Mouse (Mus musculus) ES-Bruce4 (cell line): ENCODE results near the gene Cpped1. TPM values are rescaled to one million over a fixed set of nuclear protein-coding genes. Genes with fewer than 3 reads are reported as not detected.
A peak's percentile ranks its signal among the peaks of the same experiment; 100 is the strongest.

ENCODE experiments used
- H3K27ac ChIP-seq: 2 replicates; pipeline ENCODE4 v1.5.1; 2012; ENCODE audit warnings: low read length, inconsistent platforms; ENCODE audit not compliant: insufficient read depth
- H3K27me3 ChIP-seq: 2 replicates; pipeline ENCODE4 v1.6.1; 2012; ENCODE audit warnings: mild to moderate bottlenecking, low read length, inconsistent platforms; ENCODE audit not compliant: control insufficient read depth, poor library complexity, insufficient read depth, severe bottlenecking
- H3K36me3 ChIP-seq: 2 replicates; pipeline ENCODE4 v1.6.1; 2012; ENCODE audit warnings: inconsistent platforms, mild to moderate bottlenecking, low read length, moderate library complexity; ENCODE audit not compliant: control insufficient read depth, poor library complexity, insufficient read depth, severe bottlenecking
- H3K4me1 ChIP-seq: one replicate; pipeline ENCODE4 v1.8.1; 2011; ENCODE audit warnings: low read length; ENCODE audit not compliant: control insufficient read depth, insufficient read depth
- H3K4me3 ChIP-seq: 2 replicates; pipeline ENCODE4 v1.5.1; 2011; ENCODE audit warnings: low read depth, mild to moderate bottlenecking, low read length
- H3K9ac ChIP-seq: 2 replicates; pipeline ENCODE4 v1.6.1; 2012; ENCODE audit warnings: low read depth, mild to moderate bottlenecking, inconsistent platforms; ENCODE audit not compliant: poor library complexity, severe bottlenecking
- H3K9me3 ChIP-seq: replicated peaks from 2 replicates; pipeline ENCODE4 v1.6.1; 2012; ENCODE audit warnings: mild to moderate bottlenecking, low read length, inconsistent platforms; ENCODE audit not compliant: control insufficient read depth, poor library complexity, insufficient read depth, severe bottlenecking
- CTCF ChIP-seq: IDR thresholded peaks from one replicate; pipeline ENCODE4 v1.8.1; 2011; ENCODE audit warnings: low read depth, low read length
- EP300 ChIP-seq: IDR thresholded peaks from 2 replicates; pipeline ENCODE4 v1.6.1; 2011; ENCODE audit warnings: low read depth, low read length; ENCODE audit not compliant: insufficient read depth
- POLR2A ChIP-seq: IDR thresholded peaks from one replicate; pipeline ENCODE4 v1.8.1; 2011; ENCODE audit warnings: low read length; ENCODE audit not compliant: insufficient read depth
- polyA plus RNA-seq: library from polyadenylated mRNA; stranded (reverse); fragments of >200 nt; gene quantifications from 2 replicates; pipeline ENCODE4 v1.2.4, GENCODE M21; 2011; ENCODE audit warnings: low read depth; ENCODE audit not compliant: missing spikeins, insufficient read depth, insufficient read length

The Cpped1 gene
- polyA plus RNA-seq, 1 experiment, result 37.7 TPM

DNA sequence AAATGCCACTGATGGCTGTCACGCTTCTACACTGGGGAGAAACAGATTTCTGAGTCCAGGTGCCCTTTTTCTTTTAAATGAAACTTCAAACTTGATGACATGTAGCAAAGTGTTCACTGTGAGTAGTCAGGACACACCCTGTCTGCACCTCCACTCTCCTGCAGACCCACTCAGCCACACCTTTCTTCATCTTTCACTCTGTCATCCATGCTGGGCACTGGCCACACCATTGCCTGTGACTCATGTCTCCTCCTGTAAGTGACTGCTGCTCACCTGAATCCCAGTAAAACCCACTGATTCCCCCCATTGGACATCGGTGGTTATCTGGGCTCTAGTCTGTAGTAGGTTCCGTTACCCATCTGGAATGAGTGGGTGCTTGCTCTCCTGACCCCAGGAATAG, 118.8 kb downstream of the Cpped1 start:
- H3K27me3 ChIP-seq, result no peaks in the 10 kb centered on the region
- no peaks in the 10 kb centered on the region for H3K36me3 ChIP-seq
- no peak for TF ChIP-seq EP300
- TF ChIP-seq CTCF, result no peak
- no peak for TF ChIP-seq POLR2A
- H3K4me3 ChIP-seq, result no peak overlapping the region
- no peak overlapping the region for H3K9ac ChIP-seq
- H3K4me1 ChIP-seq, result no peaks in the 10 kb centered on the region
- H3K27ac ChIP-seq, result no peak overlapping the region
- H3K9me3 ChIP-seq, result no peaks in the 10 kb centered on the region

DNA sequence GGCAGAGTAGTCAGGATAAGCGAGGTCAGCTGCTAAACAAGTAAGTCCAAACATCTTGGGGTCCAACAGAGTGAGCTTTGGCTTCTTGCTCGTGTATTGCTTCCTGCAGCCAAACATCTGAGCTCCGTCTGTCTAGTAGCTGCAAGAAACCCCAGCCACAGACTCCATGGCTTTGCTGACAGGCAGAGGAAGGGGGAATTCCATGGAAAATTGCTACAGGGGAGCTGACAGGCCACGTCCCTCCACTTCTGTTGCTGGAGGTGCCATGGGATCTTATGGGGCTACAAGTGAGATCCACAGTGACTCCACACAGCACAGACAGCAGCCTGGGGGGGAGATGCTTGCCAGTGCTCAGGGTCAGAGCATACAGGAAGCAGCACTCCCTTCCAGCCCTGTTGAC, 123.4 kb downstream of the Cpped1 start:
- no peaks in the 10 kb centered on the region for H3K36me3 ChIP-seq
- H3K4me1 ChIP-seq, result no peaks in the 10 kb centered on the region
- no peaks in the 10 kb centered on the region for H3K27me3 ChIP-seq
- H3K4me3 ChIP-seq, result no peak overlapping the region
- no peak for TF ChIP-seq CTCF
- no peak for TF ChIP-seq POLR2A
- TF ChIP-seq EP300, result no peak
- H3K27ac ChIP-seq, result no peak overlapping the region
- H3K9me3 ChIP-seq, result no peaks in the 10 kb centered on the region
- no peak overlapping the region for H3K9ac ChIP-seq

DNA sequence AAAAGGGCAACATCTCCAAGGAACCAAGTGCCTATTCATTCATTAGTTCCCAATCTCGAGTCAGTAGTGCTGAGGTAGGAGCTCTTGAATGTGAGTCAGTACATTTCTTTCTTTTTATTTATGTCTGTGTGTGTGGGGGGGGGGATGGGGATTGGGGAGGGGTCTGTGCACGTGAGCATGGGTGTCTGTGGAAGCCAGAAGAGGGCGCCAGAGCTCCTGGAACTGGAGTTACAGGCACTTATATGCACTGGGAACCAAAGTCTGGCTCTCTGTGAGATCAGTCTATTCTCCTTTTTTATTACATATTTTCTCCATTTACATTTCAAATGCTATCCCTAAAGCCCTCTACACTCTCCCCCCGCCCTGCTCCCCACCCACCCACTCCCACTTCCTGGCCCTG, 124.9 kb downstream of the Cpped1 start:
- no peak overlapping the region for H3K9ac ChIP-seq
- no peak overlapping the region for H3K4me3 ChIP-seq
- TF ChIP-seq CTCF (peak; percentile 38), POLR2A (no peak)

DNA sequence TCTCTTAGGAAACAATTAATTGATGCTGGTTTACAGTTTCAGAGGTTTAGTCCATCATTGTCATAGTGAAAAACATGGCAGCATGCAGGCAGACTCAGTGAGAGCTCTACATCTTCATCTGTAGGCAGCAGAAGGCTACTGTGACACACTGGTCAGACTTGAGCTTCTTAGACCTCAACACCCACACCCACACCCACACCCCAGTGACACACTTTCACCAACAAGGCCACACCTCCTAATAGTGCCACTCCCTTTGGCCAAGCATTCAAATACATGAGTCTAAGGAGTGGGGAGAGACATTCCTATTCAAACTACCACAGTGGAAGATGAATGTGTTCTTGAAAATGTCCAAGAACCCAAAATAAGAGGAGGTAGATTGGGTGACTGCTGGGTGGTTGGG, 125.9 kb downstream of the Cpped1 start:
- no peaks in the 10 kb centered on the region for H3K36me3 ChIP-seq
- no peak for TF ChIP-seq EP300
- TF ChIP-seq POLR2A, result no peak
- no peak for TF ChIP-seq CTCF
- H3K27ac ChIP-seq, result no peak overlapping the region
- no peaks in the 10 kb centered on the region for H3K4me1 ChIP-seq
- H3K9ac ChIP-seq, result no peak overlapping the region
- no peak overlapping the region for H3K4me3 ChIP-seq
- no peaks in the 10 kb centered on the region for H3K9me3 ChIP-seq
- H3K27me3 ChIP-seq, result no peaks in the 10 kb centered on the region

More for the DNA sequence above, 124.9 kb downstream of the Cpped1 start:
- Histone ChIP-seq H3K27me3 (no peaks in the 10 kb centered on the region), H3K9me3 (no peaks in the 10 kb centered on the region), H3K36me3 (no peaks in the 10 kb centered on the region), H3K4me1 (no peaks in the 10 kb centered on the region), H3K27ac (no peak overlapping the region)

DNA sequence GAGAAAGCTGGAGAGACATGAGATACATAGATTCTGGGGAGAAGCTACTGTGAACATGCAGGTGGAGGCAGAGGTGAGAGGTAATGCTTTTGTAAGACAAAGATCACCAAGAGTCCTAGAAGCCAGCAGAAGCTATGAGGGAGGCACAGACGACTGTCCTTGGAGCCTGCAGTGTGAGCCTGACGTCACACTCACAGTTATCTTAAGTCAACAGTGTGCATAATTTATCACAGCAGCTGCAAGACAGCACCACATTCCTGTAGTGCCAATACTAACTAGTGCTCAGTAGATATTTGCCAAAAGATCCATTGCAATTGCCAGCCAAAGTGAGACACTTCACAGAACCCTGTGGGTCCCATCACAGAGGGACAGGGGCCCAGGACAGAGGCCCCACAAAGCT, 127.2 kb downstream of the Cpped1 start:
- TF ChIP-seq EP300 (no peak), POLR2A (no peak), CTCF (no peak)
- Histone ChIP-seq H3K9ac (no peak overlapping the region), H3K4me1 (no peaks in the 10 kb centered on the region), H3K36me3 (no peaks in the 10 kb centered on the region), H3K9me3 (no peaks in the 10 kb centered on the region), H3K27me3 (no peaks in the 10 kb centered on the region), H3K4me3 (no peak overlapping the region), H3K27ac (no peak overlapping the region)

DNA sequence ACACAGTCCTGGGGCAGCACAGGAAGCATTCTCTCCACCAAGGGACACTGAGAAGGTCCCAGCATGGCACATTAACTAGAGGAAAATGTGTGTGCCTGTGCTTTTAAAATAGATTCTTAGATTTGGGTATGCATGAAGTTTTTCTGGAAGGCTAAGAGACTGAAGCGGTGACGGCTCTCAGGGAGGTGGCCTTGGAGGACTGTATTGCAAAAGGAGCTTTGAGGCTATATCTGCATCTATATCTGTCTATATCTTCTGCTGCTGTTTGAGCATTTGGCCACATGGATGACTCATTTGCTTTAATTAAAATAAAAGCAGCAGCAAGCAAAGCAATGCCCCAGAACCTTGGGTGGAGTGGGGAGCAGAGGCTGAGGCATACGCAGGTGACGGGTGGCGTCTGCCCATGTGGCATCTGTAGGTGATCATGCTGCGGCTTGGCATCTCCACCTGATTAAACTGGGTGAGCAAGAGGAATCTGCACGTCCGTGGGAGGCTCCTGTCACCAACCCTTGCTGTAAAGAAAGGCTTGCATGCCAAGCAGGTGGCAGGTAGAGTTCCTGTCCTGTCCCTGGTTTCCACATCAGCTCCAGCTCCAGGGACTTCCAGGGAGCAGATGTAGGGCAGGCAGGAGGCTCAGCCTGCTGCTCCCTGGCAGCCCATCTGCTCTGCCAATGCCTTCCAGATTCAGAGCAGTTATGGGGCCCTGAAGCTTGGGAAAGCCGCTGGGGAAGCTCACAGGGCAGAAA, 130.4 kb downstream of the Cpped1 start:
- Histone ChIP-seq H3K36me3 (no peaks in the 10 kb centered on the region), H3K9ac (no peak overlapping the region), H3K9me3 (no peaks in the 10 kb centered on the region), H3K4me1 (no peaks in the 10 kb centered on the region), H3K27me3 (no peaks in the 10 kb centered on the region), H3K4me3 (no peak overlapping the region), H3K27ac (no peak overlapping the region)
- no peak for TF ChIP-seq CTCF
- no peak for TF ChIP-seq EP300
- no peak for TF ChIP-seq POLR2A
